Mouse (Mus musculus): ENCODE data around the gene Asf1b. TPM values are rescaled to one million over a fixed set of nuclear protein-coding genes. Genes with fewer than 3 reads are reported as not detected.
"Not testable (repeated sequence)": the region's sequence is repeated elsewhere in the genome, so short reads cannot be mapped to it uniquely, and the experiment has no call there.

Asf1b gene
- polyA plus RNA-seq, 1 experiment from 2014 or later, result 55.8 TPM

- no peaks in the 10 kb centered on the region for H3K9me3 ChIP-seq (replicated peaks)
- ATAC-seq (replicated peaks; ENCODE audit: insufficient number of reproducible peaks, insufficient read depth, low FRiP score, low read depth), result no peak
- no peaks in the 10 kb centered on the region for H3K27me3 ChIP-seq
- peak overlapping the region; percentile 38 for H3K4me2 ChIP-seq
- 0 out of 2 replicates have a peak overlapping the region, but pooled peaks have one; percentile 3 for H3K4me3 ChIP-seq
- peaks cover 17% of the 10 kb centered on the region for H3K36me3 ChIP-seq
- 33% methylated on average over 6 of the region's 6 CpGs for WGBS
- peak overlapping the region; percentile 97 for H3K27ac ChIP-seq
- H3K4me1 ChIP-seq (replicated peaks), result peaks cover 70% of the 10 kb centered on the region
- H3K9ac ChIP-seq, result peak overlapping the region; percentile 5; the same call in 1 of the 2 replicates
Observed at GRCm38 (mm10) chr8:83977646-83978045, 22.3 kb downstream of the Asf1b start.

DNA sequence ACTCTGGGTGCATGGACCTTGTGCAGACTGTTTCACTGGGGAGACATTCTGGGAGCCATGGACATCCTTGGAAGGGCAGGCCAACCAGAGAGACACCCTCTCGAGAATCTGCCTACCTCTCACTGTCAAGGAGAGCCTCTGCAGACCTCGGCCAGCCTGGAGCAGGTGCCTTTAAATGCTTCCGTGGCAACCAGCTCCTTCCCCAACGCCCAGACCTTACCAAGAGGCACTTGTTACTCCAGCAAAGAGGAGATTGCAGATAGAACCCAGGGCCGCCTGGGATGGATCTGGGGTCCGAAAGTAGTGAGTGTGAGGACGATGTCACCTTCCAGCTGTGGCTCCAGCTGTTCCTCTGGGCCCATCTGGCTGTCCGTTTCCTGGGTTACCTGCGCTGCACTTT lies 22.9 kb downstream of the Asf1b start:
- H3K4me3 ChIP-seq, result 0 out of 2 replicates have a peak overlapping the region, but pooled peaks have one; percentile 3
- H3K4me1 ChIP-seq (replicated peaks), result peaks cover 70% of the 10 kb centered on the region
- peak overlapping the region; percentile 38 for H3K4me2 ChIP-seq
- H3K27ac ChIP-seq, result peak overlapping the region; percentile 97
- 0 out of 2 replicates have a peak overlapping the region, but pooled peaks have one; percentile 5 for H3K9ac ChIP-seq
- no peaks in the 10 kb centered on the region for H3K9me3 ChIP-seq (replicated peaks)
- no peak for ATAC-seq (replicated peaks; ENCODE audit: insufficient number of reproducible peaks, insufficient read depth, low FRiP score, low read depth)
- no peaks in the 10 kb centered on the region for H3K27me3 ChIP-seq
- WGBS, result 64% methylated on average over 9 of the region's 9 CpGs
- peaks cover 23% of the 10 kb centered on the region for H3K36me3 ChIP-seq

DNA sequence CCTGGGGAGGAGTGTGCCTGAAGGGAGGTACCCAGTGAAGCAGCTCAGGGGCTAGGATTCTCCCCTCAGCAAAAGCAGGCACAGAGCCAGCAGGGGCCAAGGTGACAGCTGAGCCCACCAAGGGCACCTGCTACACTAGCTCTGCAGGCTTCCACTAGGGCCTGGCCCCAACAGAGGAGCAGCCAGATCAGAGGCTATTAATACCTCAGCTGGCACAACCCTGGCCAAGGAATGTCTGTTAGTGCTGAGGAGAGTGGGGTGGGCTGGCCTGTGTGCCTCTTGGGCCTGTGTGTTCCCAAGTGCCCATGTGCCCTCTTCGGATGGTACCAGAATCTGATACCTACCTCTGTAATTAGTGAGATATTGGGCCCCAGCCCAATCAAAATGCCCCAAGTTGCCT lies 24.9 kb downstream of the Asf1b start:
- H3K9me3 ChIP-seq (replicated peaks), result no peaks in the 10 kb centered on the region
- 38% methylated on average over 1 of the region's 1 CpGs for WGBS
- no peak overlapping the region for H3K4me3 ChIP-seq
- H3K9ac ChIP-seq, result peak overlapping the region; percentile 26
- peak overlapping the region; percentile 26 for H3K4me2 ChIP-seq
- peak; percentile 97 for ATAC-seq (replicated peaks; ENCODE audit: insufficient number of reproducible peaks, insufficient read depth, low FRiP score, low read depth)
- H3K4me1 ChIP-seq (replicated peaks), result peaks cover 52% of the 10 kb centered on the region
- H3K27ac ChIP-seq, result peak overlapping the region; percentile 97
- peaks cover 40% of the 10 kb centered on the region for H3K36me3 ChIP-seq
- no peaks in the 10 kb centered on the region for H3K27me3 ChIP-seq

DNA sequence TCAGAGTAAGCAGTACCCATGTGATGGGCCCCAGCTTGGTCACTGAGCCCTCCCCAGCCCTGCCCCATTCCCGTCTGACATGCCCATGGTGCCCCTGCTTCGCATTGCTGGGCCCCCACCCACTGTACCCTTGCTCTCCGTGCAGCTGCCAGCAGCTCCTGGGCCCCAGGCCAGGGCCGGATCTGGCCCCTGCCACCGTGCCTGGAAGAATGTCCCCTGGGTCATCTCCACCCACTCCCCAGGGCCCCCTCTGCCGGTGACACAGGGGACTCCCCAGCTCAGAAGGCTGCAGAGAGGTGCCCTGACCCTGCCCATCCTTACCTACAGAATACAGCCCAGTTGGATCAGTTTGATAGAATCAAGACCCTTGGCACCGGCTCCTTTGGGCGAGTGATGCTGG lies 25.5 kb downstream of the Asf1b start:
- peak; percentile 77 for ATAC-seq (replicated peaks; ENCODE audit: insufficient number of reproducible peaks, insufficient read depth, low FRiP score, low read depth)
- Histone ChIP-seq H3K9me3 (replicated peaks) (no peaks in the 10 kb centered on the region), H3K4me1 (replicated peaks) (peaks cover 50% of the 10 kb centered on the region), H3K9ac (peak overlapping the region; percentile 25; the same call in 1 of the 2 replicates), H3K4me2 (peak overlapping the region; percentile 19; the same call in 1 of the 2 replicates), H3K27ac (peak overlapping the region; percentile 97), H3K4me3 (no peak overlapping the region), H3K27me3 (no peaks in the 10 kb centered on the region), H3K36me3 (peaks cover 44% of the 10 kb centered on the region)
- WGBS, result 57% methylated on average over 8 of the region's 8 CpGs

DNA sequence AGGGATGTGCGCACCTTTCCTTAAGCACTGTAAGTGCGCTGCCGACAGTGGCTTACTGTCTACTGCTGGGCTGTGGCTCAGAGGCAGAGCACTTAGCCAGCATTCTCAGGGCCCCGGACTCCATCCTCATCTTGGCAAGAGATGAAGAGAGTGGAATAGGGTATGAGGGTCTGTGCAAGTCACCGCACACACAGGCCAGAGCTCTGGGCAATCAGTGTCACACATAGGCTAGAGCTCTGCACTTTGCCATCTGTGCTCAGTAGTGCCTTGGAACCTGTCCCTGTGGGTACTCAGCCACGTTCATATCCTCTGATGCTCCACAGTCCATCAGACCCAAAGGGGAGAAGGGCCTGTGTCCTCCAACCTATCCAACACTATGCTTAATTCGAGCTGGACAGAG lies 26.2 kb downstream of the Asf1b start:
- peaks cover 51% of the 10 kb centered on the region for H3K36me3 ChIP-seq

GRCm38 (mm10) chr8:83982449-83982848 lies 27.1 kb downstream of the Asf1b start:
- Histone ChIP-seq H3K4me1 (replicated peaks) (peaks cover 35% of the 10 kb centered on the region), H3K9ac (no peak overlapping the region), H3K9me3 (replicated peaks) (no peaks in the 10 kb centered on the region), H3K27ac (no peak overlapping the region), H3K4me3 (no peak overlapping the region), H3K4me2 (no peak overlapping the region), H3K27me3 (no peaks in the 10 kb centered on the region), H3K36me3 (peaks cover 60% of the 10 kb centered on the region)
- WGBS, result 72% methylated on average over 4 of the region's 4 CpGs
- no peak for ATAC-seq (replicated peaks; ENCODE audit: insufficient number of reproducible peaks, insufficient read depth, low FRiP score, low read depth)

More for the DNA sequence above, 26.2 kb downstream of the Asf1b start:
- no peaks in the 10 kb centered on the region for H3K27me3 ChIP-seq
- peak overlapping the region; percentile 97 for H3K27ac ChIP-seq
- H3K4me3 ChIP-seq, result no peak overlapping the region
- H3K9ac ChIP-seq, result no peak overlapping the region
- ATAC-seq (replicated peaks; ENCODE audit: insufficient number of reproducible peaks, insufficient read depth, low FRiP score, low read depth), result no peak
- peaks cover 44% of the 10 kb centered on the region for H3K4me1 ChIP-seq (replicated peaks)
- H3K4me2 ChIP-seq, result no peak overlapping the region
- 89% methylated on average over 7 of the region's 7 CpGs for WGBS
- no peaks in the 10 kb centered on the region for H3K9me3 ChIP-seq (replicated peaks)

- not testable (repeated sequence) for H3K27me3 ChIP-seq; H3K9ac ChIP-seq; H3K4me3 ChIP-seq; H3K4me2 ChIP-seq; H3K27ac ChIP-seq; ATAC-seq (replicated peaks; ENCODE audit: insufficient number of reproducible peaks, insufficient read depth, low FRiP score, low read depth); H3K9me3 ChIP-seq (replicated peaks)
- peaks cover 27% of the 10 kb centered on the region for H3K4me1 ChIP-seq (replicated peaks)
- 96% methylated on average over 2 of the region's 2 CpGs for WGBS
- H3K36me3 ChIP-seq, result peaks cover 68% of the 10 kb centered on the region
Observed at GRCm38 (mm10) chr8:83983222-83983621, 27.9 kb downstream of the Asf1b start.

- H3K9ac ChIP-seq, result no peak overlapping the region
- WGBS, result 80% methylated on average over 7 of the region's 7 CpGs
- no peak overlapping the region for H3K4me3 ChIP-seq
- no peak overlapping the region for H3K4me2 ChIP-seq
- peaks cover 85% of the 10 kb centered on the region for H3K36me3 ChIP-seq
- H3K9me3 ChIP-seq (replicated peaks), result no peaks in the 10 kb centered on the region
- no peak overlapping the region for H3K27ac ChIP-seq
- no peaks in the 10 kb centered on the region for H3K27me3 ChIP-seq
- ATAC-seq (replicated peaks; ENCODE audit: insufficient number of reproducible peaks, insufficient read depth, low FRiP score, low read depth), result no peak
- no peaks in the 10 kb centered on the region for H3K4me1 ChIP-seq (replicated peaks)
Observed at GRCm38 (mm10) chr8:83989243-83989642, 33.9 kb downstream of the Asf1b start.

- Histone ChIP-seq H3K27me3 (no peaks in the 10 kb centered on the region), H3K9me3 (replicated peaks) (no peaks in the 10 kb centered on the region), H3K4me3 (no peak overlapping the region), H3K4me2 (no peak overlapping the region), H3K4me1 (replicated peaks) (no peaks in the 10 kb centered on the region), H3K36me3 (peaks cover 85% of the 10 kb centered on the region), H3K27ac (no peak overlapping the region), H3K9ac (no peak overlapping the region)
- 90% methylated on average over 14 of the region's 14 CpGs for WGBS
- ATAC-seq (replicated peaks; ENCODE audit: insufficient number of reproducible peaks, insufficient read depth, low FRiP score, low read depth), result no peak
Observed at GRCm38 (mm10) chr8:83990170-83990569, 34.9 kb downstream of the Asf1b start.

DNA sequence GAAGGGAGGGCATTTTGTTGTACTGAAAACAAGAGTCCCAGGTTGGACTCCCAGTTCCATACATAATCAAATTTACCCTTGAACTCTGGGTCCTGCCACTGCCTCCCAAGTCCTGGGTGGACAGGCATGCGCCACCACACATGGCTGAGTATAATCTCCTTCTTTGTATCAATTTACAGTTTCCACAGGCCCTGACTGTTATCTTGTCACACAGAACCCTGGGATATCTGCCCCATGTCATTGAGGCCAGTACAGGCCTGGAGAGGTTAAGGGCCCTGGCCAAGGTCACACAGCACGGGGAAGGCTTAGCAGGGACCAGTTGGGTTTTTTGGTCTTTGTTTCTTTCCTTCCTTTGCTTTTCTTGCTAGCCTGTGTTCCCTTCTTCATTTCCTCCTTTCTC lies 37.2 kb downstream of the Asf1b start:
- no peak for ATAC-seq (replicated peaks; ENCODE audit: insufficient number of reproducible peaks, insufficient read depth, low FRiP score, low read depth)
- H3K4me3 ChIP-seq, result no peak overlapping the region
- no peaks in the 10 kb centered on the region for H3K27me3 ChIP-seq
- H3K4me1 ChIP-seq (replicated peaks), result peaks cover 9% of the 10 kb centered on the region
- H3K9me3 ChIP-seq (replicated peaks), result no peaks in the 10 kb centered on the region
- no peak overlapping the region for H3K27ac ChIP-seq
- H3K4me2 ChIP-seq, result no peak overlapping the region
- whole genome bisulfite sequencing, result 77% methylated on average over 2 of the region's 2 CpGs
- peaks cover 65% of the 10 kb centered on the region for H3K36me3 ChIP-seq
- no peak overlapping the region for H3K9ac ChIP-seq

DNA sequence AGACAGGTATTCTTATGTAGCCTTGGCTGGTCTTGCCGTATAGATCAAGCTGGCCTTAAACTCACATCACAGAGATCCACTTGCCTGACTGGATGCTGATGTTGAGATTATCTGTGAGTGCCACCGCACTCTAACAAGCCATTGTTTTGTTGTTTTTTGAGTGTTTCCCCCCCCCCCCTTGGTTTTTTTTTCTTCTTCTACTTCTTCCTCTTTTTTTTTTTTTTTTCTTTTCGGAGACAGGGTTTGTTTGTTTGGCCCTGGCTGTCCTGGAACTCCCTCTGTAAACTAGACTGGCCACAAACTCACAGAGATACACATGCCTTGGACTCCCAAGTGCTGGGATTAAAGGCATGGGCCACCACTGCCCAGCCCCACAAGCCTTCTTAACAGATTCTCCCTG lies 38.7 kb downstream of the Asf1b start:
- peaks cover 50% of the 10 kb centered on the region for H3K36me3 ChIP-seq
- H3K4me1 ChIP-seq (replicated peaks), result peaks cover 16% of the 10 kb centered on the region
- no peak overlapping the region for H3K27ac ChIP-seq
- 87% methylated on average over 3 of the region's 3 CpGs for WGBS
- H3K27me3 ChIP-seq, result no peaks in the 10 kb centered on the region
- no peak for ATAC-seq (replicated peaks; ENCODE audit: insufficient number of reproducible peaks, insufficient read depth, low FRiP score, low read depth)
- H3K9ac ChIP-seq, result no peak overlapping the region
- no peaks in the 10 kb centered on the region for H3K9me3 ChIP-seq (replicated peaks)
- no peak overlapping the region for H3K4me3 ChIP-seq
- no peak overlapping the region for H3K4me2 ChIP-seq

GRCm38 (mm10) chr8:83995973-83996372 lies 40.7 kb downstream of the Asf1b start:
- H3K27me3 ChIP-seq, result no peaks in the 10 kb centered on the region
- no peak for ATAC-seq (replicated peaks; ENCODE audit: insufficient number of reproducible peaks, insufficient read depth, low FRiP score, low read depth)
- peaks cover 25% of the 10 kb centered on the region for H3K4me1 ChIP-seq (replicated peaks)
- H3K4me2 ChIP-seq, result peak overlapping the region; percentile 88
- H3K36me3 ChIP-seq, result peaks cover 33% of the 10 kb centered on the region
- peak overlapping the region; percentile 84 for H3K4me3 ChIP-seq
- H3K27ac ChIP-seq, result peak overlapping the region; percentile 93
- WGBS, result 25% methylated on average over 12 of the region's 12 CpGs
- no peaks in the 10 kb centered on the region for H3K9me3 ChIP-seq (replicated peaks)
- peak overlapping the region; percentile 89 for H3K9ac ChIP-seq
